Mouse (Mus musculus): ENCODE data around the gene Nt5dc3. TPM values are rescaled to one million over a fixed set of nuclear protein-coding genes. Genes with fewer than 3 reads are reported as not detected.

The Nt5dc3 gene
- polyA plus RNA-seq, 1 experiment from 2014 or later: 17.2 TPM

- Histone ChIP-seq H3K27me3 (ENCODE audit: control insufficient read depth, insufficient read depth, low read length) (no peaks in the 10 kb centered on the region), H3K27ac (replicated peaks; ENCODE audit: low read depth, low read length) (no peak overlapping the region), H3K4me1 (ENCODE audit: control insufficient read depth, insufficient read depth, low read length) (no peaks in the 10 kb centered on the region), H3K9me3 (ENCODE audit: control insufficient read depth, low read length) (no peaks in the 10 kb centered on the region), H3K4me2 (ENCODE audit: low read length) (no peak overlapping the region), H3K36me3 (ENCODE audit: control insufficient read depth, insufficient read depth, low read length) (no peaks in the 10 kb centered on the region), H3K9ac (replicated peaks; ENCODE audit: low read length) (no peak overlapping the region), H3K4me3 (replicated peaks; ENCODE audit: low read depth, low read length) (no peak overlapping the region)
- no peak for DNase-seq
- 92% methylated on average over 9 of the region's 9 CpGs for WGBS
- ATAC-seq (ENCODE audit: low FRiP score, low TSS enrichment): no peak
Observed at GRCm38 (mm10) chr10:86794794-86795535, 16.2 kb downstream of the Nt5dc3 start.

GRCm38 (mm10) chr10:86796073-86796741 lies 17.4 kb downstream of the Nt5dc3 start:
- 95% methylated on average over 5 of the region's 5 CpGs for WGBS
- Histone ChIP-seq H3K36me3 (ENCODE audit: control insufficient read depth, insufficient read depth, low read length) (no peaks in the 10 kb centered on the region), H3K4me2 (ENCODE audit: low read length) (no peak overlapping the region), H3K9me3 (ENCODE audit: control insufficient read depth, low read length) (no peaks in the 10 kb centered on the region), H3K4me3 (replicated peaks; ENCODE audit: low read depth, low read length) (no peak overlapping the region), H3K27ac (replicated peaks; ENCODE audit: low read depth, low read length) (no peak overlapping the region), H3K9ac (replicated peaks; ENCODE audit: low read length) (no peak overlapping the region), H3K27me3 (ENCODE audit: control insufficient read depth, insufficient read depth, low read length) (no peaks in the 10 kb centered on the region), H3K4me1 (ENCODE audit: control insufficient read depth, insufficient read depth, low read length) (no peaks in the 10 kb centered on the region)
- DNase-seq (no peak), ATAC-seq (ENCODE audit: low FRiP score, low TSS enrichment) (peak; percentile 55)

GRCm38 (mm10) chr10:86807362-86807761 lies 28.6 kb downstream of the Nt5dc3 start:
- H3K27me3 ChIP-seq (ENCODE audit: control insufficient read depth, insufficient read depth, low read length): no peaks in the 10 kb centered on the region
- no peaks in the 10 kb centered on the region for H3K4me1 ChIP-seq (ENCODE audit: control insufficient read depth, insufficient read depth, low read length)
- no peak overlapping the region for H3K4me3 ChIP-seq (replicated peaks; ENCODE audit: low read depth, low read length)
- DNase-seq: no peak
- no peak overlapping the region for H3K27ac ChIP-seq (replicated peaks; ENCODE audit: low read depth, low read length)
- no peak overlapping the region for H3K4me2 ChIP-seq (ENCODE audit: low read length)
- no peaks in the 10 kb centered on the region for H3K9me3 ChIP-seq (ENCODE audit: control insufficient read depth, low read length)
- 100% methylated on average over 1 of the region's 1 CpGs for WGBS
- ATAC-seq (ENCODE audit: low FRiP score, low TSS enrichment): no peak
- H3K9ac ChIP-seq (replicated peaks; ENCODE audit: low read length): no peak overlapping the region
- H3K36me3 ChIP-seq (ENCODE audit: control insufficient read depth, insufficient read depth, low read length): no peaks in the 10 kb centered on the region

GRCm38 (mm10) chr10:86808013-86808758 lies 29.4 kb downstream of the Nt5dc3 start:
- H3K4me3 ChIP-seq (replicated peaks; ENCODE audit: low read depth, low read length): no peak overlapping the region
- H3K4me1 ChIP-seq (ENCODE audit: control insufficient read depth, insufficient read depth, low read length): no peaks in the 10 kb centered on the region
- 72% methylated on average over 15 of the region's 15 CpGs for whole genome bisulfite sequencing
- no peak overlapping the region for H3K27ac ChIP-seq (replicated peaks; ENCODE audit: low read depth, low read length)
- no peak overlapping the region for H3K4me2 ChIP-seq (ENCODE audit: low read length)
- H3K36me3 ChIP-seq (ENCODE audit: control insufficient read depth, insufficient read depth, low read length): no peaks in the 10 kb centered on the region
- no peak overlapping the region for H3K9ac ChIP-seq (replicated peaks; ENCODE audit: low read length)
- DNase-seq (no peak), ATAC-seq (ENCODE audit: low FRiP score, low TSS enrichment) (no peak)
- H3K27me3 ChIP-seq (ENCODE audit: control insufficient read depth, insufficient read depth, low read length): no peaks in the 10 kb centered on the region
- no peaks in the 10 kb centered on the region for H3K9me3 ChIP-seq (ENCODE audit: control insufficient read depth, low read length)

GRCm38 (mm10) chr10:86810000-86810399 lies 31.2 kb downstream of the Nt5dc3 start:
- Histone ChIP-seq H3K4me2 (ENCODE audit: low read length) (no peak overlapping the region), H3K27ac (replicated peaks; ENCODE audit: low read depth, low read length) (no peak overlapping the region), H3K36me3 (ENCODE audit: control insufficient read depth, insufficient read depth, low read length) (no peaks in the 10 kb centered on the region), H3K4me3 (replicated peaks; ENCODE audit: low read depth, low read length) (no peak overlapping the region), H3K4me1 (ENCODE audit: control insufficient read depth, insufficient read depth, low read length) (no peaks in the 10 kb centered on the region), H3K27me3 (ENCODE audit: control insufficient read depth, insufficient read depth, low read length) (no peaks in the 10 kb centered on the region), H3K9me3 (ENCODE audit: control insufficient read depth, low read length) (no peaks in the 10 kb centered on the region), H3K9ac (replicated peaks; ENCODE audit: low read length) (no peak overlapping the region)
- ATAC-seq (ENCODE audit: low FRiP score, low TSS enrichment): no peak
- DNase-seq: no peak
- 79% methylated on average over 9 of the region's 9 CpGs for WGBS

GRCm38 (mm10) chr10:86810612-86811011 lies 31.8 kb downstream of the Nt5dc3 start:
- Histone ChIP-seq H3K9ac (replicated peaks; ENCODE audit: low read length) (no peak overlapping the region), H3K4me1 (ENCODE audit: control insufficient read depth, insufficient read depth, low read length) (no peaks in the 10 kb centered on the region), H3K27me3 (ENCODE audit: control insufficient read depth, insufficient read depth, low read length) (no peaks in the 10 kb centered on the region), H3K4me2 (ENCODE audit: low read length) (no peak overlapping the region), H3K27ac (replicated peaks; ENCODE audit: low read depth, low read length) (no peak overlapping the region), H3K9me3 (ENCODE audit: control insufficient read depth, low read length) (no peaks in the 10 kb centered on the region), H3K4me3 (replicated peaks; ENCODE audit: low read depth, low read length) (no peak overlapping the region), H3K36me3 (ENCODE audit: control insufficient read depth, insufficient read depth, low read length) (no peaks in the 10 kb centered on the region)
- ATAC-seq (ENCODE audit: low FRiP score, low TSS enrichment) (no peak), DNase-seq (no peak)
- 94% methylated on average over 5 of the region's 5 CpGs for WGBS

- DNase-seq (no peak), ATAC-seq (ENCODE audit: low FRiP score, low TSS enrichment) (no peak)
- H3K27ac ChIP-seq (replicated peaks; ENCODE audit: low read depth, low read length): no peak overlapping the region
- H3K4me1 ChIP-seq (ENCODE audit: control insufficient read depth, insufficient read depth, low read length): peaks cover under 1% of the 10 kb centered on the region
- H3K4me2 ChIP-seq (ENCODE audit: low read length): no peak overlapping the region
- no peaks in the 10 kb centered on the region for H3K36me3 ChIP-seq (ENCODE audit: control insufficient read depth, insufficient read depth, low read length)
- H3K9ac ChIP-seq (replicated peaks; ENCODE audit: low read length): no peak overlapping the region
- 90% methylated on average over 19 of the region's 19 CpGs for WGBS
- H3K4me3 ChIP-seq (replicated peaks; ENCODE audit: low read depth, low read length): no peak overlapping the region
- no peaks in the 10 kb centered on the region for H3K9me3 ChIP-seq (ENCODE audit: control insufficient read depth, low read length)
- no peaks in the 10 kb centered on the region for H3K27me3 ChIP-seq (ENCODE audit: control insufficient read depth, insufficient read depth, low read length)
Observed at GRCm38 (mm10) chr10:86814292-86815131, 35.7 kb downstream of the Nt5dc3 start.

- DNase-seq: no peak
- no peaks in the 10 kb centered on the region for H3K9me3 ChIP-seq (ENCODE audit: control insufficient read depth, low read length)
- no peak overlapping the region for H3K9ac ChIP-seq (replicated peaks; ENCODE audit: low read length)
- H3K4me3 ChIP-seq (replicated peaks; ENCODE audit: low read depth, low read length): no peak overlapping the region
- H3K4me1 ChIP-seq (ENCODE audit: control insufficient read depth, insufficient read depth, low read length): peaks cover 6% of the 10 kb centered on the region
- H3K4me2 ChIP-seq (ENCODE audit: low read length): no peak overlapping the region
- no peak for ATAC-seq (ENCODE audit: low FRiP score, low TSS enrichment)
- H3K36me3 ChIP-seq (ENCODE audit: control insufficient read depth, insufficient read depth, low read length): no peaks in the 10 kb centered on the region
- no peaks in the 10 kb centered on the region for H3K27me3 ChIP-seq (ENCODE audit: control insufficient read depth, insufficient read depth, low read length)
- H3K27ac ChIP-seq (replicated peaks; ENCODE audit: low read depth, low read length): no peak overlapping the region
- 86% methylated on average over 7 of the region's 7 CpGs for WGBS
Observed at GRCm38 (mm10) chr10:86815133-86815532, 36.3 kb downstream of the Nt5dc3 start.

Measured in midbrain, embryonic 14.5 days (tissue).